Mouse (Mus musculus): ENCODE results near the gene Rfx1. TPM values are rescaled to one million over a fixed set of nuclear protein-coding genes. Genes with fewer than 3 reads are reported as not detected.

Gene Rfx1
- polyA plus RNA-seq, 1 experiment from 2014 or later, result 12.0 TPM

DNA sequence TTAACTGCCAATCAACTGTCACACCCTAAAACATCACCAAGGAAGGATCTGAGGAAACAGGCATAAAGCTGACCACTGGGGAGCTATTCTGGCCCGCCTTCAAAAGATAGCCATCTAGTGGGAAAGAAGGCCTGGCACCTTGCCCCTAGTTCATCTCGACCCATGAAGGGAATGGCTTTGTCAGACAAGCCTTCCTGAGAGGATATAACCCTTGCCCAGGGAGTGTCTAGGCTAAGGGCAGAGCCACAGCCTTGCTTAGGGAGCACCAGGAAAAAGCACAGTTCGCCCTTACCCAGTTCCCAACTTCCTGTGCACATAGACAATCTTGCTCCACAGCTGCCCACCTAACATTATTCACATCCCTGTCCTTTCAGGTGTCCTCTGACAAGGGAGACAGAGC, 37.0 kb downstream of the Rfx1 start:
- Histone ChIP-seq H3K4me3 (ENCODE audit: low read depth, low read length) (peak overlapping the region; percentile 59), H3K9me3 (ENCODE audit: control insufficient read depth, low read depth, low read length) (no peaks in the 10 kb centered on the region), H3K4me1 (ENCODE audit: control insufficient read depth, insufficient read depth, low read length) (peaks cover 15% of the 10 kb centered on the region), H3K27me3 (ENCODE audit: control insufficient read depth, insufficient read depth, low read length) (no peaks in the 10 kb centered on the region), H3K9ac (replicated peaks; ENCODE audit: low read depth, low read length) (peak overlapping the region; percentile 60), H3K4me2 (replicated peaks; ENCODE audit: low read depth, low read length) (peak overlapping the region; percentile 68), H3K36me3 (ENCODE audit: control insufficient read depth, insufficient read depth, low read length) (peaks cover 18% of the 10 kb centered on the region), H3K27ac (ENCODE audit: low read length) (no peak overlapping the region)
- WGBS, result 51% methylated on average over 3 of the region's 3 CpGs
- no peak for ATAC-seq (ENCODE audit: insufficient number of reproducible peaks, insufficient read depth, low FRiP score, low read depth)

DNA sequence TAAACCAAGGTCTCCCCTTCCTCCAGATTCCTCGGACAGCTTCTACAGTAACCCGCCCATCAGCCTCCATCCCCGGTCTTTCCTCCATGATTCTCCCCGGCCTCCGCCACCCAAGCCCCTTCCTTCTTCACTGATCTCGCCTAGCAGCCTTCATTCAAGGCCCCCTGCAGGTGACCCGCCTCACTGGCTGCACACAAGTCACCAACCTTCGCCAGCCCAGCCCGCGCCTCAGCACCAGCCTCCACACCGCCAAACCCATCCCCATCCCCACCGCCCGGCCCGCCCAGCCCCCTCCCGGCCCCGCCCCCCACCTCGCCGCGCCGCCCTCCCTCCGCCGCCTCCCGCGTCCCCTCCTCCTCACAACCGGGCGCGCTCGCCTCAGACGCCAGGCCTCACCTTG, 37.6 kb downstream of the Rfx1 start:
- WGBS, result 0% methylated on average over 15 of the region's 29 CpGs
- H3K27ac ChIP-seq (ENCODE audit: low read length), result peak overlapping the region; percentile 80
- H3K4me3 ChIP-seq (ENCODE audit: low read depth, low read length), result peak overlapping the region; percentile 59
- ATAC-seq (ENCODE audit: insufficient number of reproducible peaks, insufficient read depth, low FRiP score, low read depth), result peak; percentile 74
- H3K36me3 ChIP-seq (ENCODE audit: control insufficient read depth, insufficient read depth, low read length), result peaks cover 13% of the 10 kb centered on the region
- no peaks in the 10 kb centered on the region for H3K27me3 ChIP-seq (ENCODE audit: control insufficient read depth, insufficient read depth, low read length)
- H3K9me3 ChIP-seq (ENCODE audit: control insufficient read depth, low read depth, low read length), result no peaks in the 10 kb centered on the region
- H3K9ac ChIP-seq (replicated peaks; ENCODE audit: low read depth, low read length), result peak overlapping the region; percentile 60
- H3K4me2 ChIP-seq (replicated peaks; ENCODE audit: low read depth, low read length), result peak overlapping the region; percentile 68
- H3K4me1 ChIP-seq (ENCODE audit: control insufficient read depth, insufficient read depth, low read length), result peaks cover 15% of the 10 kb centered on the region

DNA sequence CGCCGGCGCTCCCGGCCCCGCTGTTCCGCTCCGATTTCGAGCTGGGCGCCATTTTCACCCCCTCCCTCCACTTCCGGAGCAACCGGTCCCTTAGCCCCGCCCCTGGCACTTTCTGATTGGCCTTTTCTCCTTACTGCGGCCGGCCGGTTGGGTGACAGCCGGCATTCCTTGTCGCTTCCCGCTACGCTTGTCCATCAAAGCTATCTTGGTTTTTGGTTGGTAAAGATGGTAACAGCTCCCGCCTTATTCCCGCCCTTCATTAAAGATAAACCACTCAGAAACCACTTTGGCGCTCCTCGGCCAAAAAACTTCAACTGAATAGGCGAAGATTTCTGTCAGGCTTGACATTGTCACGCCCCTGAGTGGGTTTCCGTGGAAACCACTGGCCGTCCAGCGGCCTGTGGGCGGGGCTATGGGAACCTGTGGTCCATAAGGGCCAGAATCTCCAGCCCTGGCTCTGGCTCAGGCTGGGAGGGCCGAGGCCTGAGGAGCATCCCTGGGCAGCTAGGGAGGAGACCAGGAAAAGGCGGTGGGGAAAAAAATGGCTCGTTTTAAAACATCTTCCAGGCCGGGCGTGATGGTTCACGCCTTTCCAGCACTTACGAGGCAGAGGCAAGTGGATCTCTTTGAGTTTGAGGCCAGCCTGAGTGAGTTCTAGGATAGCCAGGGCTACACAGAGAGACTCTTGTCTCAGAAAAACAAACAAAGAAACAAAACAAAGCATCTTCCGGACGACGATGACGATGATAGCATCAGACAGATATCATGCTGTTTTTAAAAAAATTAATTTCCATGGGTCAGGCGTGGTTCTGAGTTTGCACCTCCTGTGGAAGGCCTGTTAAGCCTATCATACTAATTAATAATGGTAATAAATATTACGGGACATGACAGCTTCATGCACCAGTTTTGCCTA, 38.3 kb downstream of the Rfx1 start, which contains the start of gene Dcaf15:
TSS of gene Dcaf15 (minus strand) at position 72 of the 913 bp plus-strand sequence.
- H3K27ac ChIP-seq (ENCODE audit: low read length), result peak within 1 kb of the TSS; percentile 80
- H3K4me3 ChIP-seq (ENCODE audit: low read depth, low read length), result peak within 1 kb of the TSS; percentile 59
- H3K4me1 ChIP-seq (ENCODE audit: control insufficient read depth, insufficient read depth, low read length), result peaks cover 15% of the 10 kb centered on the region
- peaks cover 13% of the 10 kb centered on the region for H3K36me3 ChIP-seq (ENCODE audit: control insufficient read depth, insufficient read depth, low read length)
- ATAC-seq (ENCODE audit: insufficient number of reproducible peaks, insufficient read depth, low FRiP score, low read depth), result peak; percentile 94
- 7% methylated on average over 42 of the region's 42 CpGs for WGBS
- H3K27me3 ChIP-seq (ENCODE audit: control insufficient read depth, insufficient read depth, low read length), result no peaks in the 10 kb centered on the region
- peak within 1 kb of the TSS; percentile 60 for H3K9ac ChIP-seq (replicated peaks; ENCODE audit: low read depth, low read length)
- H3K4me2 ChIP-seq (replicated peaks; ENCODE audit: low read depth, low read length), result peak within 1 kb of the TSS; percentile 68
- H3K9me3 ChIP-seq (ENCODE audit: control insufficient read depth, low read depth, low read length), result no peaks in the 10 kb centered on the region

DNA sequence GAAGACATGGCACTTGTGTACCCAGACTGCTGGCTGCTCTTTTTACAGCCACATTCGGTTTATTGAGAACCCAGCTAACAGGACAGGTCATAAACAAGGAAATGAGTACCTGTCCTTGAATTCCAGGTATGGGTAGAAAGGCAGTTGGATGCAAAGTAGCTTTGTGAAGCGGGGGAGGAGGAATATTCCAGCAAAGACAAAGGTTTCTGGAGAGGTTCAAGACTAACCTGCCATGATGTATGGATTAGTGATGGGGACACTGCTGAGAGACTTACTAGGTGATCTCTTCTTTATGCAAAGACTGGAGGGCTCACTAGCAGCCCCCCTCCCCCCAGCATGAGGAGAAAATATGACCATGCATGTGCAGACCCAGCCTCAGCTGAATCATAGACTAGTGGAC, 39.0 kb downstream of the Rfx1 start:
- H3K36me3 ChIP-seq (ENCODE audit: control insufficient read depth, insufficient read depth, low read length), result peaks cover 13% of the 10 kb centered on the region
- no peaks in the 10 kb centered on the region for H3K9me3 ChIP-seq (ENCODE audit: control insufficient read depth, low read depth, low read length)
- H3K4me3 ChIP-seq (ENCODE audit: low read depth, low read length), result no peak overlapping the region
- H3K27ac ChIP-seq (ENCODE audit: low read length), result no peak overlapping the region
- 85% methylated on average over 2 of the region's 2 CpGs for WGBS
- peaks cover 15% of the 10 kb centered on the region for H3K4me1 ChIP-seq (ENCODE audit: control insufficient read depth, insufficient read depth, low read length)
- H3K4me2 ChIP-seq (replicated peaks; ENCODE audit: low read depth, low read length), result no peak overlapping the region
- no peak for ATAC-seq (ENCODE audit: insufficient number of reproducible peaks, insufficient read depth, low FRiP score, low read depth)
- no peak overlapping the region for H3K9ac ChIP-seq (replicated peaks; ENCODE audit: low read depth, low read length)
- no peaks in the 10 kb centered on the region for H3K27me3 ChIP-seq (ENCODE audit: control insufficient read depth, insufficient read depth, low read length)

DNA sequence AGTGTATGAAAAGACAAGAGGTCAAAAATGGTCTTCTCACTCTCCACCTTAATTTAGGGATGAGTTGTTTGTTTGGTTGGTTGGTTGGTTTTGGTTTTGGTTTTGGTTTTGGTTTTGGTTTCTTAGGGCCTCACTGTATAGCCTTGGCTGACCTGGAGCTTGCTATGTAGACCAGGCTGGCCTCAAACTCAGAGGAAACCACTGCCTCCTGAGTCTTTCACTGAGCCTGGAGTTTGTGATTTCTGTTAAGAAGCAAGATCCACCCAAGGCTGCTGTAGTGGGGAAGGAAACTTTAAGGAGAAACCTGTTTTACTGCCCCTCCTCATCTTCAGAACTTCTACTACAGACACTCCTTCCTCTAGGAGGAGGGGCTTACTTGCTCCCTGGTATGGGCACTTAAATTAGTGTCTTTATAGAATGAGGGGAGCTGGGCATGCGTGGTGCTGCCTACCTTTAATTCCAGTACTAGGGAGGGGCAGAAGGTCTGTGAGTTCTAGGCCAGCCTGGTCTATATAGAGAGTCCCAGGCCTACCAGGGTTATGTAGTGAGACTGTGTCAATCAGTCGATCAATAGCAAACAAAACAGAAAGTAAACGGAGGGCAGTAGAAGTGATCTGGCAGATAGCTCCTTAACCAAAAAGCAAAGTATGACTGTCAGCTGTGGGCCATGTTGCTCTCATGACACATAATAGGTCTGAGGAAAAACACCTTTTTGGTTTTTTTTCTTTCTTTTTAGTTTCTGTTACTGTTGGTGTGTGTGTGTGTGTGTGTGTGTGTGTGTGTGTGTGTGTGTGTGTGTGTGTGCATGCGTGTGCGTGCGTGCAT, 39.8 kb downstream of the Rfx1 start:
- Histone ChIP-seq H3K27ac (ENCODE audit: low read length) (no peak overlapping the region), H3K4me1 (ENCODE audit: control insufficient read depth, insufficient read depth, low read length) (peaks cover 15% of the 10 kb centered on the region), H3K27me3 (ENCODE audit: control insufficient read depth, insufficient read depth, low read length) (no peaks in the 10 kb centered on the region), H3K9me3 (ENCODE audit: control insufficient read depth, low read depth, low read length) (no peaks in the 10 kb centered on the region), H3K4me3 (ENCODE audit: low read depth, low read length) (no peak overlapping the region), H3K36me3 (ENCODE audit: control insufficient read depth, insufficient read depth, low read length) (peaks cover 12% of the 10 kb centered on the region), H3K4me2 (replicated peaks; ENCODE audit: low read depth, low read length) (no peak overlapping the region), H3K9ac (replicated peaks; ENCODE audit: low read depth, low read length) (no peak overlapping the region)
- no peak for ATAC-seq (ENCODE audit: insufficient number of reproducible peaks, insufficient read depth, low FRiP score, low read depth)
- 88% methylated on average over 6 of the region's 6 CpGs for WGBS

DNA sequence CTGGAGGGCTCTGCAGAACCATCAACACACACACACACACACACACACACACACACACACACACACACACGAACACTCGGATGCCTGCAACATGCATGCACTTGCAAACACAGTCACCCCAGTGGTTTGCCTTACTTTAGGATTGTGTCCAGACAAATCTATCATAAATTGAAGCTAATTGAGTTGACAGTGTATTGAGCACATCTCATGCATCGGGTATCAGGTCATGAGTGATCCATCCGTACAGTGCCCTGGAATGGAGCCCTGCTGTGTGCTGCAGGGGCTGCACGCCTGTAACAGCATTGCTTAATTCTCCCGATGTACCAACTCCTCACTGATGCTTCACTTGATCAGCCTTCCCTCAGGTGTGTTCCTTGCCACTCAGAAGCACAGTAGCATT, 49.0 kb downstream of the Rfx1 start:
- H3K9ac ChIP-seq (replicated peaks; ENCODE audit: low read depth, low read length), result no peak overlapping the region
- no peak overlapping the region for H3K27ac ChIP-seq (ENCODE audit: low read length)
- 82% methylated on average over 6 of the region's 6 CpGs for WGBS
- no peak for ATAC-seq (ENCODE audit: insufficient number of reproducible peaks, insufficient read depth, low FRiP score, low read depth)
- H3K4me3 ChIP-seq (ENCODE audit: low read depth, low read length), result no peak overlapping the region
- H3K4me1 ChIP-seq (ENCODE audit: control insufficient read depth, insufficient read depth, low read length), result no peaks in the 10 kb centered on the region
- no peaks in the 10 kb centered on the region for H3K27me3 ChIP-seq (ENCODE audit: control insufficient read depth, insufficient read depth, low read length)
- no peak overlapping the region for H3K4me2 ChIP-seq (replicated peaks; ENCODE audit: low read depth, low read length)
- no peaks in the 10 kb centered on the region; the same call in 1 of the 2 replicates for H3K9me3 ChIP-seq (ENCODE audit: control insufficient read depth, low read depth, low read length)
- H3K36me3 ChIP-seq (ENCODE audit: control insufficient read depth, insufficient read depth, low read length), result no peaks in the 10 kb centered on the region

DNA sequence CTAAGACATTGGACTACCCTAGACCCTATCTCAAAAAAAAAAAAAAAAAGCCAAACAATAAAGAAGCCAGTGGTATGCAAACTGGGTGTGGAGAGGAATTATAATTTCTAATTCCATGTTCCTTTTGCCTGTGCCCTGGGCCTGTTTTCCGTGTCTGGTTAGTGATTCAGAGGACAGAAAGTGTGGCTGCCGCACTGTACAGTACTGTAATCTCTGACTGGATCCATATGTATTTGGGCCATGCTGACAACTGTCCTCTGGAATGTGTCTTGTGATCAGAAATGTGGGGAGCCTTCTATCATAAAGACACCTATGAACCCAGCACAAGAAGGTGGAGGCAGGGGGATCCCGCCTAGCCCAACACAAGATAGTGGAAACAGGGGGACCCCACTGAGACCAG, 55.5 kb downstream of the Rfx1 start:
- Histone ChIP-seq H3K9ac (replicated peaks; ENCODE audit: low read depth, low read length) (no peak overlapping the region), H3K27ac (ENCODE audit: low read length) (no peak overlapping the region), H3K36me3 (ENCODE audit: control insufficient read depth, insufficient read depth, low read length) (no peaks in the 10 kb centered on the region), H3K9me3 (ENCODE audit: control insufficient read depth, low read depth, low read length) (no peaks in the 10 kb centered on the region; the same call in 1 of the 2 replicates), H3K4me2 (replicated peaks; ENCODE audit: low read depth, low read length) (no peak overlapping the region), H3K4me3 (ENCODE audit: low read depth, low read length) (no peak overlapping the region), H3K4me1 (ENCODE audit: control insufficient read depth, insufficient read depth, low read length) (no peaks in the 10 kb centered on the region), H3K27me3 (ENCODE audit: control insufficient read depth, insufficient read depth, low read length) (no peaks in the 10 kb centered on the region)
- no peak for ATAC-seq (ENCODE audit: insufficient number of reproducible peaks, insufficient read depth, low FRiP score, low read depth)
- 76% methylated on average over 3 of the region's 3 CpGs for WGBS

DNA sequence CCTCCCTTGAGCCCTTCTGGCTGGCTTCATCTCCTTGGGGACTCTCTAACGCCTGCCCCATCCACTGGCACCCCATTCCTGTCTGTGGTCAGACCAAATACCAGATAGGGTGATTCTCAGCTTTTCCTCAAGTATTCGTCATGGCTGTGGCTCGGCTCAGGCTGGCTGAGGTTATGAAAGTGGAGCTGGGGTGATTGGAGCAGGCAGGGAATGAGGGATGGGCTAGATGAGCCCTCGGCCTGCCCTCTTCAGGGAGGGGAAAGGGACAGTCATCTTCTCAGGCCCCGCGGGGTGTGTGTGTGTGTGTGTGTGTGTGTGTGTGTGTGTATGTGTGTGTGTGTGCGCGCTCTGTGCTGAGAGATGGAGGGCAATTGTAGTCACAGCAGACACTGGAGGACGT, 59.0 kb downstream of the Rfx1 start, which contains the start of gene Podnl1:
TSS of gene Podnl1 (plus strand) at position 334 of the 400 bp plus-strand sequence.
- ATAC-seq (ENCODE audit: insufficient number of reproducible peaks, insufficient read depth, low FRiP score, low read depth), result peak; percentile 58; the same call in 1 of the 2 replicates
- 41% methylated on average over 9 of the region's 9 CpGs for WGBS
- H3K27ac ChIP-seq (ENCODE audit: low read length), result no peak within 1 kb of the TSS
- no peaks in the 10 kb centered on the region for H3K27me3 ChIP-seq (ENCODE audit: control insufficient read depth, insufficient read depth, low read length)
- no peaks in the 10 kb centered on the region for H3K36me3 ChIP-seq (ENCODE audit: control insufficient read depth, insufficient read depth, low read length)
- no peak within 1 kb of the TSS for H3K4me2 ChIP-seq (replicated peaks; ENCODE audit: low read depth, low read length)
- no peaks in the 10 kb centered on the region for H3K9me3 ChIP-seq (ENCODE audit: control insufficient read depth, low read depth, low read length)
- H3K4me1 ChIP-seq (ENCODE audit: control insufficient read depth, insufficient read depth, low read length), result no peaks in the 10 kb centered on the region
- H3K4me3 ChIP-seq (ENCODE audit: low read depth, low read length), result no peak within 1 kb of the TSS
- H3K9ac ChIP-seq (replicated peaks; ENCODE audit: low read depth, low read length), result no peak within 1 kb of the TSS

Measured in stomach, embryonic 14.5 days (tissue).